Mouse (Mus musculus): Measurements from ENCODE around the gene Pecam1.

DNA sequence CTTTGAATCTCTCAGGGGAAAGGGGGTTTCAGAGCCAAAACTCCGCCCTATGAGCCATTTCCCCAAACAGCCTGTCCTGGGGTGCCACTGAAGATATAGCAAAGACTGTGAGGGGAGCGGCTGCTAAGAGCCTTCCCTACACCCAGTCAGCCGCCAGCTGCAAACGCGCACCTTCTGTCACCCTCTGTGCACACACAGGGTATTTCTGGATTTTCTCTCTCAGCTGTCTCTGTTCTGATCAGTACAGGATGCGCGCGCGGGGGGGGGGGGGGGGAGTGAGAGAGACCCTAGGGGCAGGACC is 80.6 kb downstream of the Pecam1 start:
- no peak for TF ChIP-seq POLR2A (IDR thresholded peaks at IDR 0.05; ENCODE audit: insufficient read depth, low read depth, low read length)
- no peak for TF ChIP-seq CTCF (IDR thresholded peaks at IDR 0.05; ENCODE audit: insufficient read depth, low read depth, low read length)

All from olfactory bulb, adult 2 months (tissue).